In genomic region chr11:30777498-30777897, GRCm38 (mm10) we compare ENCODE assay signal across 16 mouse cellular contexts. TPM values are rescaled to one million over a fixed set of nuclear protein-coding genes. Genes with fewer than 3 reads are reported as not detected.
DNase-seq lines count a peak whose midpoint lies in the region; ATAC-seq and TF ChIP-seq lines count a peak whose summit lies in the region.
"Had no signal": no experiment of that assay in that cellular context is flagged by ENCODE, and none has a peak within 500 bp of the region (broad histone marks: within the 10 kb centered on the region; RNA-seq: fewer than 3 reads in every experiment).

No protein-coding gene starts in this region.

- H3K27ac ChIP-seq in hindbrain, embryonic 11.5 days (ENCODE audit: low read depth, low read length): no peak overlapping the region
- no peak overlapping the region for H3K27ac ChIP-seq in hindbrain, embryonic 16.5 days (ENCODE audit: low read depth, low read length)
- H3K27ac ChIP-seq in lung, embryonic 16.5 days (ENCODE audit: low read length): no peak overlapping the region
- H3K27ac ChIP-seq in liver, embryonic 11.5 days (ENCODE audit: low read depth, low read length): peak overlapping the region; percentile 39; the same call in 1 of the 2 replicates
- no peak overlapping the region for H3K27ac ChIP-seq in liver, postnatal 0 days (ENCODE audit: low read depth)
- H3K27ac ChIP-seq: forebrain, embryonic 15.5 days had no signal

- WGBS in hindbrain, embryonic 11.5 days: 77% methylated on average over 4 of the region's 4 CpGs
- WGBS in hindbrain, embryonic 16.5 days: 84% methylated on average over 4 of the region's 4 CpGs
- WGBS in lung, embryonic 16.5 days: 56% methylated on average over 4 of the region's 4 CpGs
- WGBS in lung, adult 2 months: 52% methylated on average over 4 of the region's 4 CpGs
- 54% methylated on average over 4 of the region's 4 CpGs for WGBS in liver, embryonic 11.5 days
- 41% methylated on average over 4 of the region's 4 CpGs for WGBS in liver, postnatal 0 days (ENCODE audit: insufficient replicate concordance)

- H3K4me1 ChIP-seq in hindbrain, embryonic 11.5 days (replicated peaks; ENCODE audit: control insufficient read depth, insufficient read depth, low read length): no peaks in the 10 kb centered on the region
- peaks cover 11% of the 10 kb centered on the region for H3K4me1 ChIP-seq in hindbrain, embryonic 16.5 days (ENCODE audit: control insufficient read depth, insufficient read depth, low read depth, low read length)
- H3K4me1 ChIP-seq in lung, embryonic 16.5 days (replicated peaks; ENCODE audit: control insufficient read depth, insufficient read depth, low read length): peaks cover 8% of the 10 kb centered on the region
- peaks cover 5% of the 10 kb centered on the region for H3K4me1 ChIP-seq in lung, adult 2 months (ENCODE audit: control insufficient read depth, insufficient read depth, low read length)
- H3K4me1 ChIP-seq in liver, embryonic 11.5 days (replicated peaks; ENCODE audit: control insufficient read depth, insufficient read depth, low read length): peaks cover 14% of the 10 kb centered on the region
- H3K4me1 ChIP-seq in liver, postnatal 0 days (ENCODE audit: insufficient read depth): peaks cover 17% of the 10 kb centered on the region

- H3K9me3 ChIP-seq in hindbrain, embryonic 11.5 days (ENCODE audit: control insufficient read depth, low read length): no peaks in the 10 kb centered on the region
- H3K9me3 ChIP-seq in hindbrain, embryonic 16.5 days (ENCODE audit: control insufficient read depth, low read length): no peaks in the 10 kb centered on the region
- H3K9me3 ChIP-seq in lung, embryonic 16.5 days (ENCODE audit: control insufficient read depth, low read length): no peaks in the 10 kb centered on the region
- H3K9me3 ChIP-seq in liver, embryonic 11.5 days (ENCODE audit: control insufficient read depth, low read length): no peaks in the 10 kb centered on the region
- no peaks in the 10 kb centered on the region for H3K9me3 ChIP-seq in liver, postnatal 0 days (ENCODE audit: low read length)
- H3K9me3 ChIP-seq: forebrain, embryonic 15.5 days had no signal

- ATAC-seq in hindbrain, embryonic 11.5 days (ENCODE audit: low FRiP score): peak; percentile 31; the same call in 1 of the 2 replicates
- no peak for ATAC-seq in hindbrain, embryonic 16.5 days
- ATAC-seq in lung, embryonic 16.5 days (ENCODE audit: low read depth): peak; percentile 20; the same call in 1 of the 2 replicates
- ATAC-seq in liver, embryonic 11.5 days (replicated peaks; ENCODE audit: low FRiP score): peak; percentile 76
- peak; percentile 40; the same call in 1 of the 2 replicates for ATAC-seq in liver, postnatal 0 days
- ATAC-seq: forebrain, embryonic 15.5 days had no signal

- no peak for TF ChIP-seq POLR2A in lung, adult 2 months (IDR thresholded peaks at IDR 0.05; ENCODE audit: borderline replicate concordance, extremely low read depth, low read depth, low read length)

- TF ChIP-seq EP300 in liver, postnatal 0 days (IDR thresholded peaks at IDR 0.05; ENCODE audit: low read depth): no peak

- H3K9ac ChIP-seq in hindbrain, embryonic 11.5 days (ENCODE audit: low read depth, low read length): no peak overlapping the region
- no peak overlapping the region for H3K9ac ChIP-seq in hindbrain, embryonic 16.5 days (ENCODE audit: low read depth, low read length)
- H3K9ac ChIP-seq in lung, embryonic 16.5 days (ENCODE audit: low read length): no peak overlapping the region
- no peak overlapping the region for H3K9ac ChIP-seq in liver, embryonic 11.5 days (ENCODE audit: low read depth, low read length)
- no peak overlapping the region for H3K9ac ChIP-seq in liver, postnatal 0 days (replicated peaks)
- H3K9ac ChIP-seq: forebrain, embryonic 15.5 days; lung, embryonic 14.5 days had no signal

- no peaks in the 10 kb centered on the region for H3K36me3 ChIP-seq in hindbrain, embryonic 11.5 days (ENCODE audit: control insufficient read depth, insufficient read depth, low read length)
- H3K36me3 ChIP-seq in hindbrain, embryonic 16.5 days (ENCODE audit: control insufficient read depth, insufficient read depth, low read length): no peaks in the 10 kb centered on the region
- no peaks in the 10 kb centered on the region for H3K36me3 ChIP-seq in lung, embryonic 16.5 days (ENCODE audit: control insufficient read depth, insufficient read depth, low read length)
- H3K36me3 ChIP-seq in liver, embryonic 11.5 days (ENCODE audit: control insufficient read depth, insufficient read depth, low read length): no peaks in the 10 kb centered on the region
- no peaks in the 10 kb centered on the region for H3K36me3 ChIP-seq in liver, postnatal 0 days (replicated peaks; ENCODE audit: insufficient read depth, low read length)
- H3K36me3 ChIP-seq: forebrain, embryonic 15.5 days had no signal

- TF ChIP-seq CTCF in lung, adult 2 months (IDR thresholded peaks at IDR 0.05; ENCODE audit: insufficient read depth, low read length): no peak
- no peak for TF ChIP-seq CTCF in liver, postnatal 0 days (IDR thresholded peaks at IDR 0.05; ENCODE audit: low read depth)

- H3K27me3 ChIP-seq in hindbrain, embryonic 11.5 days (ENCODE audit: control insufficient read depth, insufficient read depth, low read length): no peaks in the 10 kb centered on the region
- no peaks in the 10 kb centered on the region for H3K27me3 ChIP-seq in hindbrain, embryonic 16.5 days (replicated peaks; ENCODE audit: control insufficient read depth, insufficient read depth, low read length)
- H3K27me3 ChIP-seq in lung, embryonic 16.5 days (ENCODE audit: control insufficient read depth, insufficient read depth, low read depth, low read length): no peaks in the 10 kb centered on the region
- H3K27me3 ChIP-seq in liver, embryonic 11.5 days (replicated peaks; ENCODE audit: control insufficient read depth, insufficient read depth, low read length): no peaks in the 10 kb centered on the region
- no peaks in the 10 kb centered on the region for H3K27me3 ChIP-seq in liver, postnatal 0 days (ENCODE audit: insufficient read depth, low read length)
- H3K27me3 ChIP-seq: forebrain, embryonic 15.5 days had no signal

- no peak overlapping the region for H3K4me3 ChIP-seq in hindbrain, embryonic 11.5 days (ENCODE audit: low read depth, low read length)
- no peak overlapping the region for H3K4me3 ChIP-seq in hindbrain, embryonic 16.5 days (ENCODE audit: low read length)
- no peak overlapping the region for H3K4me3 ChIP-seq in lung, embryonic 16.5 days (ENCODE audit: low read length)
- H3K4me3 ChIP-seq in lung, adult 2 months (replicated peaks; ENCODE audit: extremely low read depth, low read depth, low read length): no peak overlapping the region
- H3K4me3 ChIP-seq in liver, embryonic 11.5 days (ENCODE audit: low read depth, low read length): no peak overlapping the region
- no peak overlapping the region for H3K4me3 ChIP-seq in liver, postnatal 0 days (ENCODE audit: low read depth, low read length)
- H3K4me3 ChIP-seq: forebrain, embryonic 15.5 days; myocyte had no signal

- no peak overlapping the region for H3K4me2 ChIP-seq in hindbrain, embryonic 11.5 days (replicated peaks; ENCODE audit: low read depth, low read length)
- H3K4me2 ChIP-seq in hindbrain, embryonic 16.5 days (ENCODE audit: low read length): no peak overlapping the region
- no peak overlapping the region for H3K4me2 ChIP-seq in lung, embryonic 16.5 days (ENCODE audit: low read depth, low read length)
- peak overlapping the region; percentile 29 for H3K4me2 ChIP-seq in liver, embryonic 11.5 days
- no peak overlapping the region for H3K4me2 ChIP-seq in liver, postnatal 0 days (ENCODE audit: low read depth, low read length)
- H3K4me2 ChIP-seq: forebrain, embryonic 15.5 days; lung, embryonic 14.5 days had no signal

- DNase-seq in hindbrain, embryonic 11.5 days (ENCODE audit: low spot score): no peak
- no peak for DNase-seq in lung, adult 2 months
- DNase-seq in liver, embryonic 11.5 days (ENCODE audit: low spot score): no peak
- no peak for DNase-seq in liver, postnatal 0 days
- DNase-seq in frontal cortex, postnatal 25 days (ENCODE audit: low spot score in 2 of 2): no peak
- no peak for DNase-seq in thymus, postnatal 4 days
- DNase-seq: adrenal gland, postnatal 14 days; cerebellum, adult 2 months; kidney, postnatal 36 days; lung, embryonic 14.5 days; right cerebral cortex, adult 18-20 months; thymus, postnatal 14 days had no signal

RNA-seq across cellular contexts. Expression of gene Psme4, which starts 6.0 kb away (rescaled TPM):
- polyA plus RNA-seq in hindbrain, embryonic 11.5 days (2014; fragmentation: Nextera tagmentation; extraction: Ambion mirVana): 36.8 and 48.5 TPM in 2 replicates
- polyA plus RNA-seq in hindbrain, embryonic 16.5 days (2015; fragmentation: Nextera tagmentation; extraction: Ambion mirVana): 10.7 and 11.0 TPM in 2 replicates
- polyA plus RNA-seq in lung, embryonic 16.5 days (2015; fragmentation: Nextera tagmentation; extraction: Ambion mirVana): 14.7 and 14.9 TPM in 2 replicates
- 5.4 and 11.1 TPM in 2 replicates for polyA plus RNA-seq in lung, adult 2 months (2012; rRNA removed)
- polyA plus RNA-seq in liver, embryonic 11.5 days (2014; fragmentation: Nextera tagmentation; extraction: Ambion mirVana): 18.9 and 20.6 TPM in 2 replicates
- 7.4 and 7.8 TPM in 2 replicates for polyA plus RNA-seq in liver, postnatal 0 days (2015; fragmentation: Nextera tagmentation; extraction: Ambion mirVana)
